Mouse (Mus musculus) right cerebral cortex, adult 18-20 months (tissue): Measurements from ENCODE around the gene Focad.

Source experiments
- DNase-seq: peaks from one replicate; pipeline ENCODE4 v3.0.0; 2022; ENCODE audit warnings: mixed read lengths

The Focad gene

GRCm38 (mm10) chr4:88094062-88094767 lies at the start of gene Focad:
TSS of gene Focad (plus strand) at chr4:88094629.
- DNase-seq: peak; percentile 99

GRCm38 (mm10) chr4:88045151-88045550 lies 49.3 kb upstream of the Focad start:
- DNase-seq: no peak

- DNase-seq: no peak
These were observed 48.1 kb upstream of the Focad start for GRCm38 (mm10) chr4:88046280-88046679.

GRCm38 (mm10) chr4:88075388-88075787 lies 19.0 kb upstream of the Focad start:
- DNase-seq: no peak

- DNase-seq: no peak
These were observed 15.4 kb upstream of the Focad start for GRCm38 (mm10) chr4:88078983-88079382.

GRCm38 (mm10) chr4:88081417-88081816 lies 13.0 kb upstream of the Focad start:
- DNase-seq: no peak

GRCm38 (mm10) chr4:88081885-88082284 lies 12.5 kb upstream of the Focad start:
- DNase-seq: no peak

- DNase-seq: no peak
These were observed 12.0 kb upstream of the Focad start for GRCm38 (mm10) chr4:88082381-88082780.

GRCm38 (mm10) chr4:88083781-88084180 lies 10.6 kb upstream of the Focad start:
- DNase-seq: no peak

- no peak for DNase-seq
These were observed 4.1 kb upstream of the Focad start for GRCm38 (mm10) chr4:88090316-88090715.

- peak; percentile 12 for DNase-seq
These were observed 465 bp downstream of the Focad start for GRCm38 (mm10) chr4:88094768-88095420.

- DNase-seq: no peak
These were observed 1.3 kb downstream of the Focad start for GRCm38 (mm10) chr4:88095693-88096092.

GRCm38 (mm10) chr4:88108585-88108984 lies 14.2 kb downstream of the Focad start:
- DNase-seq: no peak

GRCm38 (mm10) chr4:88117331-88117730 lies 22.9 kb downstream of the Focad start:
- DNase-seq: no peak

- DNase-seq: peak; percentile 26
These were observed 23.5 kb downstream of the Focad start for GRCm38 (mm10) chr4:88117942-88118341.

GRCm38 (mm10) chr4:88118750-88119395 lies 24.4 kb downstream of the Focad start:
- DNase-seq: no peak

GRCm38 (mm10) chr4:88120091-88120490 lies 25.7 kb downstream of the Focad start:
- DNase-seq: no peak

- no peak for DNase-seq
These were observed 28.0 kb downstream of the Focad start for GRCm38 (mm10) chr4:88122472-88122871.

- no peak for DNase-seq
These were observed 41.5 kb downstream of the Focad start for GRCm38 (mm10) chr4:88135936-88136335.

- no peak for DNase-seq
These were observed 42.1 kb downstream of the Focad start for GRCm38 (mm10) chr4:88136528-88136927.

GRCm38 (mm10) chr4:88138366-88138917 lies 44.0 kb downstream of the Focad start:
- no peak for DNase-seq

GRCm38 (mm10) chr4:88149462-88149861 lies 55.0 kb downstream of the Focad start:
- DNase-seq: no peak

- DNase-seq: no peak
These were observed 61.2 kb downstream of the Focad start for GRCm38 (mm10) chr4:88155490-88156160.
